Mouse (Mus musculus) CH12.LX (cell line): ENCODE measurements around the gene Ube2t. TPM values are rescaled to one million over a fixed set of nuclear protein-coding genes. Genes with fewer than 3 reads are reported as not detected.

Experiments used
- DNase-seq: peaks from one replicate; pipeline ENCODE4 v3.0.0-alpha.2; 2013; ENCODE audit errors: extremely low read depth
- H3K27ac ChIP-seq: 2 replicates; pipeline ENCODE4 v1.5.1; 2012; ENCODE audit warnings: low read depth, mild to moderate bottlenecking, control low read depth, moderate library complexity; ENCODE audit not compliant: insufficient read depth
- H3K27me3 ChIP-seq: replicated peaks from 2 replicates; pipeline ENCODE3; 2012; ENCODE audit warnings: inconsistent platforms
- H3K36me3 ChIP-seq, 2 experiments: replicated peaks in 1 of 2; 2 replicates each; pipeline versions ENCODE3 to v1.6.1; 2012; ENCODE audit warnings: inconsistent platforms in 1 of 2, low read length in 1 of 2, mild to moderate bottlenecking in 1 of 2, mixed read lengths in 1 of 2, moderate library complexity in 1 of 2; ENCODE audit not compliant: control insufficient read depth in 1 of 2, insufficient read depth in 1 of 2
- H3K4me1 ChIP-seq, 2 experiments: 2 replicates each; pipeline ENCODE4 v1.6.1; 2012; ENCODE audit warnings: inconsistent platforms in 1 of 2, moderate library complexity in 1 of 2; ENCODE audit not compliant: insufficient read depth in 2 of 2, control insufficient read depth in 1 of 2
- H3K4me2 ChIP-seq: 2 replicates; pipeline ENCODE4 v1.6.1; 2012; ENCODE audit warnings: low read depth, mild to moderate bottlenecking, control low read depth; ENCODE audit not compliant: poor library complexity, insufficient read depth, severe bottlenecking
- H3K4me3 ChIP-seq, 3 experiments: fragments of 150-350 bp in 1 of 3; sonication (generic) in 1 of 3; replicated peaks in 1 of 3; 2 replicates each; pipeline versions ENCODE3 to v1.5.1; 2011 to 2012; ENCODE audit warnings: low read depth in 2 of 3, low read length in 2 of 3, mild to moderate bottlenecking in 2 of 3, moderate library complexity in 2 of 3, control low read depth in 1 of 3, improper control_type of control experiment in 1 of 3, inconsistent platforms in 1 of 3, mixed read lengths in 1 of 3; ENCODE audit not compliant: poor library complexity in 1 of 3
- H3K79me2 ChIP-seq: replicated peaks from 2 replicates; pipeline ENCODE4 v1.6.1; 2012; ENCODE audit warnings: mild to moderate bottlenecking, moderate library complexity; ENCODE audit not compliant: control insufficient read depth, poor library complexity, insufficient read depth, severe bottlenecking; ENCODE audit errors: extremely low read depth
- H3K9ac ChIP-seq: 2 replicates; pipeline ENCODE4 v1.6.1; 2012; ENCODE audit warnings: low read depth, mild to moderate bottlenecking, control low read depth, moderate library complexity; ENCODE audit not compliant: insufficient read depth
- H3K9me3 ChIP-seq: replicated peaks from 2 replicates; pipeline ENCODE3; 2012; ENCODE audit warnings: low read length, inconsistent platforms, mixed read lengths
- BHLHE40 ChIP-seq: IDR thresholded peaks from 2 replicates; pipeline ENCODE4 v1.6.1; 2011; ENCODE audit warnings: mild to moderate bottlenecking, low read depth, low read length, improper control_type of control experiment
- CHD2 ChIP-seq: IDR thresholded peaks from 2 replicates; pipeline ENCODE4 v1.6.1; 2011; ENCODE audit warnings: low read length, improper control_type of control experiment
- CTCF ChIP-seq, 2 experiments: IDR thresholded peaks in 1 of 2; conservative IDR thresholded peaks in 1 of 2; 2 replicates each; pipeline ENCODE4 v1.5.1; 2011 to 2012; ENCODE audit warnings: low read depth in 2 of 2, low read length in 2 of 2, improper control_type of control experiment in 1 of 2, inconsistent platforms in 1 of 2, mild to moderate bottlenecking in 1 of 2, moderate library complexity in 1 of 2
- E2F4 ChIP-seq: IDR thresholded peaks from 2 replicates; pipeline ENCODE4 v1.6.1; 2011; ENCODE audit warnings: low read depth, low read length, improper control_type of control experiment; ENCODE audit not compliant: insufficient replicate concordance
- EP300 ChIP-seq: IDR thresholded peaks from 2 replicates; pipeline ENCODE4 v1.6.1; 2011; ENCODE audit warnings: low read length, improper control_type of control experiment
- GABPA ChIP-seq: IDR thresholded peaks from 2 replicates; pipeline ENCODE4 v1.6.1; 2012; ENCODE audit warnings: low read depth, low read length, improper control_type of control experiment, inconsistent platforms; ENCODE audit not compliant: insufficient replicate concordance
- HCFC1 ChIP-seq: IDR thresholded peaks from 2 replicates; pipeline ENCODE4 v1.6.1; 2012; ENCODE audit warnings: low read depth, mild to moderate bottlenecking, inconsistent platforms, low read length, improper control_type of control experiment
- JUND ChIP-seq: conservative IDR thresholded peaks from 2 replicates; pipeline ENCODE4 v1.6.1; 2011; ENCODE audit warnings: low read depth, low read length, improper control_type of control experiment
- MAZ ChIP-seq: IDR thresholded peaks from 2 replicates; pipeline ENCODE4 v1.6.1; 2012; ENCODE audit warnings: low read depth, mild to moderate bottlenecking, inconsistent platforms, low read length, improper control_type of control experiment, moderate library complexity
- MXI1 ChIP-seq: IDR thresholded peaks from 2 replicates; pipeline ENCODE4 v1.6.1; 2011; ENCODE audit warnings: mild to moderate bottlenecking, low read depth, low read length, improper control_type of control experiment
- NELFE ChIP-seq: IDR thresholded peaks from 2 replicates; pipeline ENCODE4 v1.6.1; 2011; ENCODE audit warnings: low read depth, low read length, improper control_type of control experiment
- NRF1 ChIP-seq: IDR thresholded peaks from 2 replicates; pipeline ENCODE4 v1.6.1; 2014; ENCODE audit warnings: low read depth, mild to moderate bottlenecking, inconsistent platforms, low read length, improper control_type of control experiment, moderate library complexity
- PAX5 ChIP-seq: IDR thresholded peaks from 2 replicates; pipeline ENCODE4 v1.6.1; 2012; ENCODE audit warnings: low read length, inconsistent platforms, mixed read lengths
- RAD21 ChIP-seq: IDR thresholded peaks from 2 replicates; pipeline ENCODE4 v1.6.1; 2011; ENCODE audit warnings: low read depth, mild to moderate bottlenecking, low read length, improper control_type of control experiment, moderate library complexity
- RCOR1 ChIP-seq: conservative IDR thresholded peaks from 2 replicates; pipeline ENCODE4 v1.6.1; 2012; ENCODE audit warnings: low read depth, mild to moderate bottlenecking, inconsistent platforms, low read length, improper control_type of control experiment
- TCF12 ChIP-seq: IDR thresholded peaks from 2 replicates; pipeline ENCODE4 v1.6.1; 2014; ENCODE audit warnings: low read depth, mild to moderate bottlenecking, inconsistent platforms, low read length, improper control_type of control experiment
- UBTF ChIP-seq: IDR thresholded peaks from 2 replicates; pipeline ENCODE4 v1.6.1; 2012; ENCODE audit warnings: low read depth, mild to moderate bottlenecking, inconsistent platforms, low read length, improper control_type of control experiment, moderate library complexity
- USF1 ChIP-seq: IDR thresholded peaks from 2 replicates; pipeline ENCODE4 v1.6.1; 2014; ENCODE audit warnings: low read depth, mild to moderate bottlenecking, inconsistent platforms, low read length, improper control_type of control experiment
- ZC3H11A ChIP-seq: IDR thresholded peaks from 2 replicates; pipeline ENCODE4 v1.6.1; 2012; ENCODE audit warnings: low read depth, mild to moderate bottlenecking, inconsistent platforms, low read length, improper control_type of control experiment
- ZKSCAN1 ChIP-seq: IDR thresholded peaks from 2 replicates; pipeline ENCODE4 v1.6.1; 2012; ENCODE audit warnings: low read depth, inconsistent platforms, low read length, improper control_type of control experiment, borderline replicate concordance
- ZMIZ1 ChIP-seq: IDR thresholded peaks from 2 replicates; pipeline ENCODE4 v1.6.1; 2012; ENCODE audit warnings: low read depth, mild to moderate bottlenecking, inconsistent platforms, low read length, improper control_type of control experiment
- ZNF384 ChIP-seq: IDR thresholded peaks from 2 replicates; pipeline ENCODE4 v1.6.1; 2012; ENCODE audit warnings: low read depth, low read length, improper control_type of control experiment, inconsistent platforms
- dilution Hi-C: fragments of 300-500 bp; cut with MboI; formaldehyde crosslinking; loops from 2 replicates; pipeline ENCODE4 v1.14.3; 2020; ENCODE audit warnings: low sequenced_read_pairs; ENCODE audit not compliant: extremely low pct_unique_long_range_greater_than_20kb, extremely low pct_ligation_motif_present
- in situ Hi-C: fragments of 300-500 bp; cut with MboI; formaldehyde crosslinking; loops from 3 replicates; pipeline ENCODE4 v1.14.3; 2019; ENCODE audit warnings: low sequenced_read_pairs, low pct_ligation_motif_present, low pct_unique_long_range_greater_than_20kb, mixed read lengths
- polyA plus RNA-seq: library from polyadenylated mRNA; unstranded; fragments of >175 nt; gene quantifications from 2 replicates; pipeline ENCODE4 v1.2.1, GENCODE M21; 2012; ENCODE audit warnings: low read depth; ENCODE audit not compliant: insufficient read length
- total RNA-seq, 2 experiments: library from RNA; depleted of rRNA; stranded (reverse); fragments of 300-350 nt in 1 of 2; fragments of >200 nt in 1 of 2; gene quantifications; 2 replicates each; pipeline ENCODE4 v1.2.3; 2012 to 2014

Gene Ube2t
- total and polyA plus RNA-seq, 3 experiments = 19.2 to 40.2 (median 28.8) TPM

- dilution Hi-C loops = no loop called here
- in situ Hi-C loops = no loop called here
- Histone ChIP-seq H3K27ac (no peak overlapping the region), H3K9me3 (no peaks in the 10 kb centered on the region), H3K9ac (no peak overlapping the region), H3K79me2 (no peaks in the 10 kb centered on the region), H3K4me1 (peaks cover 0 to 8% of the 10 kb centered on the region in 2 experiments; a peak in 2 of 4 replicates), H3K27me3 (peaks cover 10% of the 10 kb centered on the region), H3K4me3 (no peak overlapping the region), H3K4me2 (no peak overlapping the region), H3K36me3 (no peaks in the 10 kb centered on the region)
- no peak for DNase-seq
- TF ChIP-seq ZC3H11A = no peak
- TF ChIP-seq GABPA = no peak
- no peak for TF ChIP-seq ZKSCAN1
- TF ChIP-seq UBTF = no peak
- TF ChIP-seq ZMIZ1 = no peak
- no peak for TF ChIP-seq CTCF (conservative IDR thresholded peaks at IDR 0.05 in 1 of 2, IDR thresholded peaks at IDR 0.05 in 1 of 2; ENCODE audit: low read depth in 2 of 2, low read length in 2 of 2)
- no peak for TF ChIP-seq USF1
These were observed 43.3 kb downstream of the Ube2t start for GRCm38 (mm10) chr1:135005696-135006095.

- H3K27ac ChIP-seq = no peak overlapping the region
- H3K9me3 ChIP-seq = no peaks in the 10 kb centered on the region
- H3K79me2 ChIP-seq = no peaks in the 10 kb centered on the region
- no peaks in the 10 kb centered on the region for H3K36me3 ChIP-seq
- peaks cover 0 to 5% of the 10 kb centered on the region in 2 experiments; a peak in 1 of 4 replicates for H3K4me1 ChIP-seq
- no peak overlapping the region for H3K9ac ChIP-seq
- H3K4me3 ChIP-seq = no peak overlapping the region
- dilution Hi-C loops = no loop called here
- no peak for DNase-seq
- peaks cover 23% of the 10 kb centered on the region for H3K27me3 ChIP-seq
- no peak for TF ChIP-seq PAX5
- no peak for TF ChIP-seq MAZ
- TF ChIP-seq MXI1 = no peak
- no peak for TF ChIP-seq NRF1
- no peak for TF ChIP-seq RAD21
- TF ChIP-seq ZKSCAN1 = no peak
- no peak for TF ChIP-seq ZNF384
- TF ChIP-seq E2F4 = no peak
- TF ChIP-seq USF1 = no peak
- TF ChIP-seq RCOR1 = no peak
- TF ChIP-seq HCFC1 = no peak
- no peak for TF ChIP-seq GABPA
- TF ChIP-seq TCF12 = no peak
- TF ChIP-seq NELFE = no peak
- no peak for TF ChIP-seq BHLHE40
- TF ChIP-seq JUND = no peak
- TF ChIP-seq CHD2 = no peak
- TF ChIP-seq EP300 = no peak
- no peak for TF ChIP-seq CTCF (conservative IDR thresholded peaks at IDR 0.05 in 1 of 2, IDR thresholded peaks at IDR 0.05 in 1 of 2; ENCODE audit: low read depth in 2 of 2, low read length in 2 of 2)
- no peak for TF ChIP-seq UBTF
- H3K4me2 ChIP-seq = no peak overlapping the region
- in situ Hi-C loops = no loop called here
These were observed 47.5 kb downstream of the Ube2t start for GRCm38 (mm10) chr1:135009833-135010232.
